Mouse (Mus musculus) liver, adult 2 months (tissue): ENCODE data around the gene Prkch. TPM values are rescaled to one million over a fixed set of nuclear protein-coding genes. Genes with fewer than 3 reads are reported as not detected.

Experiments used
- DNase-seq: peaks from one replicate; pipeline ENCODE4 v3.0.0-alpha.2; 2011; ENCODE audit warnings: low read depth, low spot score; ENCODE audit errors: extremely low read depth
- H3K27ac ChIP-seq: fragments of 200-500 bp; replicated peaks from 2 replicates; pipeline ENCODE4 v1.5.1; 2012; ENCODE audit warnings: low read depth, mild to moderate bottlenecking, control low read depth, inconsistent platforms, low read length; ENCODE audit not compliant: insufficient read depth
- H3K27me3 ChIP-seq: fragments of 200-500 bp; 2 replicates; pipeline ENCODE4 v1.6.1; 2012; ENCODE audit warnings: mild to moderate bottlenecking, moderate library complexity, low read length, inconsistent platforms; ENCODE audit not compliant: control insufficient read depth, insufficient read depth
- H3K36me3 ChIP-seq: fragments of 200-500 bp; 2 replicates; pipeline ENCODE4 v1.6.1; 2012; ENCODE audit warnings: low read length, inconsistent platforms; ENCODE audit not compliant: control insufficient read depth, insufficient read depth
- H3K4me1 ChIP-seq: fragments of 200-500 bp; 2 replicates; pipeline ENCODE4 v1.6.1; 2011; ENCODE audit warnings: low read length; ENCODE audit not compliant: control insufficient read depth, insufficient read depth
- H3K4me3 ChIP-seq: fragments of 200-500 bp; 2 replicates; pipeline ENCODE4 v1.5.1; 2011; ENCODE audit warnings: low read depth, mild to moderate bottlenecking, control low read depth, low read length, moderate library complexity; ENCODE audit not compliant: insufficient read depth
- H3K79me2 ChIP-seq: fragments of 200-500 bp; 2 replicates; pipeline ENCODE4 v1.6.1; 2012; ENCODE audit warnings: inconsistent platforms, mild to moderate bottlenecking, low read length, moderate library complexity; ENCODE audit not compliant: control insufficient read depth, insufficient read depth
- H3K9ac ChIP-seq: fragments of 200-500 bp; 2 replicates; pipeline ENCODE4 v1.6.1; 2012; ENCODE audit warnings: low read depth, mild to moderate bottlenecking, control low read depth, inconsistent platforms, low read length
- CTCF ChIP-seq: fragments of 200-500 bp; IDR thresholded peaks from 2 replicates; pipeline ENCODE4 v1.5.1; 2011; ENCODE audit warnings: low read depth, low read length, control low read depth
- POLR2A ChIP-seq: fragments of 200-500 bp; IDR thresholded peaks from 2 replicates; pipeline ENCODE4 v1.6.1; 2011; ENCODE audit warnings: low read length, control low read depth; ENCODE audit not compliant: insufficient read depth; ENCODE audit errors: extremely low read depth
- WGBS: fragments of 180-500 bp; shearing (Covaris S2); methylation state at CpG from one replicate; pipeline ENCODE4 v1.1.7; 2018; 5-methylcytosine and 5-hydroxymethylcytosine counted together
- polyA plus RNA-seq: library from polyadenylated mRNA; depleted of rRNA; stranded (reverse); fragments of >200 nt; gene quantifications from 2 replicates; pipeline ENCODE4 v1.2.3, GENCODE M21; 2012
- total RNA-seq: library from RNA; depleted of rRNA; stranded (reverse); fragments of >200 nt; gene quantifications from 2 replicates; pipeline ENCODE4 v1.2.3, GENCODE M21; 2014

Gene Prkch
- total and polyA plus RNA-seq, 2 experiments: 1.5 to 5.3 TPM

DNA sequence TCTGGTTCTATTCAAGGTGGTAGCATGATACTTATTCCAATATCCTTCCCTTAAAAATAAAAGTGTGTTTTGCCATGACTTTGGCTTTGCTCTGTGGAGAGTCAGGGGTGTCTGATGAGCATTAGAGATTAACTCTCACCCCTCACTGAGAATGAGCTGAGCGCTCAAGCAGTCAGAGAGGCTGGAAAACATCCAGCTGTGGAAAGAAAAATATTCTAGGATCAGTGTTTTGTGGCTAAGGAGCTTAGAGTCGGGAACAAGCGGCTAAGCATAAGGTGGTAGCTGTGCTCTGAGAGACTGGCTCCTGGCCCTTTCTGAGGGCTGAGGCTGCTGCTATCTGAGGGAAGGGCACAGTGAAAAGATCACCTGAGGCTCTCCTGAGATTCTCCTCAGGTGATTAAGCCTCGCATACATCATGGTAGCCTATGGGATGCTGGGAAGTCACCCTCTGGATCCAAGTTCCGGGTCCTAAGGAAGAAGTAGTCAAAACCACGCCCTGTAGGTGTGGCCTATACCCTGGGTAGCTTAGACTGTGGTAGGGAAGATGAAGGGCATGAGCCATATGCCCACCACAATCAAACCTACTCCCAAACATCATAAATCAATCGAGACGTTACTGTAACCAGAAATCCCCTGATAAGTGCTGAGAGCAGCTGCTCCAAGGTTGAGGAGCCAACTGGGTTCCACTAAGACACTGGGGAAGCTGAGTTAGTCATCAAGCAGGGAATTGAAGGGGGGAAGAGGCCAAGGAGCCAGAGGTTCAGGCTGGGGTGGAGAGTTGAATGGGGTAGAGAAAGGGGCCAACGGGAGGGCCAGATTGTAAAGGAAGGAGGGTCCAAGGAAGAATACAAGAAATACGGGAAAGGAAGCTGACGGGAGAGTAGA, 228.7 kb downstream of the Prkch start:
- Histone ChIP-seq H3K79me2 (no peaks in the 10 kb centered on the region), H3K27ac (no peak overlapping the region), H3K4me3 (no peak overlapping the region), H3K36me3 (no peaks in the 10 kb centered on the region), H3K9ac (no peak overlapping the region), H3K27me3 (no peaks in the 10 kb centered on the region), H3K4me1 (peaks cover 3% of the 10 kb centered on the region; the same call in 1 of the 2 replicates)
- no peak for DNase-seq
- TF ChIP-seq POLR2A (no peak), CTCF (no peak)
- 79% methylated on average over 11 of the region's 11 CpGs for WGBS

DNA sequence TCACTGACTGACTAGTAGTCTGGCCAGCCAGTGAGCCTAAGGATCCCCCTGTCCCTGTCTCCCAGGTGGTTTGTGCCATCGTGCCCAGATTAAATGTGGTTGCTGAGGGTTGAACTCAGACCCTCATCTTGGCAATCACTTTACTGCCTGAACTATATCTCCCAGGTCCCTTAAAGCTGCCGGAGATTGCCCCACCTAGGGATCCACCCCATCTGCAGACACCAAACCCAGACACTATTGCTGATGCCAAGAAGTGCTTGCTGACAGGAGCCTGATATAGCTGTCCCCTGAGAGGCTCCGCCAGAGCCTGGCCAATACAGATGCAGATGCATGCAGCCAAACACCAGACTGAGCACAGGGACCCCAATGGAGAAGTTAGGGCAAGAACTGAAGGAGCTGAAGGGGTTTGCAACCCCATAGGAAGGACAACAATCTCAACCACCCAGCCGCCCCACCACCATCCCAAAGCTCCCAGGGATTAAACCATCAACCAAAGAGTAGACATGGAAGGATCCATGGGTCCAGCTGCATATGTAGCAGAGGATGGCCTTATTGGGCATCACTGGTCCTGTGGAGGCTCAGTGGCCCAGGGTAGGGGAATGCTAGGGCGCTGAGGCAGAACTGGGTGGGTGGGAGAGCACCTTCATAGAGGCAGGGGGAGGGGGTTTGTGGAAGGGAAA, 229.6 kb downstream of the Prkch start:
- peaks cover 3% of the 10 kb centered on the region; the same call in 1 of the 2 replicates for H3K4me1 ChIP-seq
- DNase-seq: no peak
- H3K36me3 ChIP-seq: no peaks in the 10 kb centered on the region
- 95% methylated on average over 5 of the region's 5 CpGs for WGBS
- no peak overlapping the region for H3K27ac ChIP-seq
- H3K27me3 ChIP-seq: no peaks in the 10 kb centered on the region
- H3K79me2 ChIP-seq: no peaks in the 10 kb centered on the region
- no peak overlapping the region for H3K4me3 ChIP-seq
- H3K9ac ChIP-seq: no peak overlapping the region
- TF ChIP-seq CTCF (no peak), POLR2A (no peak)

DNA sequence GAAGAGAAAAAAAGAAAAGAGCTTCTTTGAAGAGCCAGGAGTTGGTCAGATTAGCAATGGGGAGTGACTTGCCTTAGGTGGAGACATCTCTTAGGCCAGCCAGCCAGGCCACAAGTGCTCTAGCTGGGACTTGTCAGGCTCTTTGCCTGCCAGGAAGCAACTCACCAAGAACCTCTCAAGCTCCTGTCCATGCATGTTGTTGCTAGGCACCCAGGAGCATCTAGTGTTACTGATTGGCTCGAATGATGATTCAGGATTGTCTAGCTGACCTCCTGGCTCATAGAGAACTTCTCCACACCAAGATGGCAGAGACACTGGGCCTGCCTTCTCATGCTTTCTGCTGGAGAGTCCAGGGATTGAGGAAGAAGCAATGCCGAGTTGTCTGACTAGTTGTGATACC, 230.3 kb downstream of the Prkch start:
- Histone ChIP-seq H3K4me1 (peaks cover 3% of the 10 kb centered on the region; the same call in 1 of the 2 replicates), H3K27me3 (no peaks in the 10 kb centered on the region), H3K9ac (no peak overlapping the region), H3K4me3 (no peak overlapping the region), H3K36me3 (no peaks in the 10 kb centered on the region), H3K79me2 (no peaks in the 10 kb centered on the region), H3K27ac (no peak overlapping the region)
- DNase-seq: no peak
- TF ChIP-seq POLR2A (no peak), CTCF (no peak)
- 91% methylated on average over 2 of the region's 2 CpGs for WGBS

GRCm38 (mm10) chr12:73815463-73815862, 230.9 kb downstream of the Prkch start:
- 83% methylated on average over 4 of the region's 4 CpGs for WGBS
- Histone ChIP-seq H3K36me3 (no peaks in the 10 kb centered on the region), H3K27ac (no peak overlapping the region), H3K4me3 (no peak overlapping the region), H3K27me3 (no peaks in the 10 kb centered on the region), H3K79me2 (no peaks in the 10 kb centered on the region), H3K9ac (no peak overlapping the region), H3K4me1 (peaks cover 2% of the 10 kb centered on the region; the same call in 1 of the 2 replicates)
- DNase-seq: no peak
- TF ChIP-seq CTCF: no peak
- no peak for TF ChIP-seq POLR2A

- Histone ChIP-seq H3K4me3 (no peak overlapping the region), H3K27ac (no peak overlapping the region), H3K36me3 (no peaks in the 10 kb centered on the region), H3K4me1 (peaks cover 2% of the 10 kb centered on the region; the same call in 1 of the 2 replicates), H3K79me2 (no peaks in the 10 kb centered on the region), H3K27me3 (no peaks in the 10 kb centered on the region), H3K9ac (no peak overlapping the region)
- no peak for TF ChIP-seq CTCF
- TF ChIP-seq POLR2A: no peak
- 84% methylated on average over 2 of the region's 2 CpGs for WGBS
- no peak for DNase-seq
These were observed 231.3 kb downstream of the Prkch start for GRCm38 (mm10) chr12:73815892-73816291.
